Mouse (Mus musculus): Measurements from ENCODE around the gene Moxd1.

- TF ChIP-seq CTCF (IDR thresholded peaks at IDR 0.05; ENCODE audit: extremely low read depth, insufficient read depth, insufficient read length, insufficient replicate concordance) (no peak), POLR2A (IDR thresholded peaks at IDR 0.05; ENCODE audit: low read depth, low read length) (no peak)
Measured at GRCm38 (mm10) chr10:24258150-24258549, 34.8 kb downstream of the Moxd1 start.
